Mouse (Mus musculus): ENCODE measurements at regions not wholly inside any gene's neighbourhood (a gene's known extent, or its start where the extent isn't known, plus 50 kb on each side); places are given as distances from the start of the nearest gene placed in this dataset.

GRCm38 (mm10) chr1:137900621-137901071 is 274.9 kb downstream of the Ptprc start:
- H3K4me2 ChIP-seq (replicated peaks) = peak overlapping the region; percentile 63
- peaks cover 15% of the 10 kb centered on the region for H3K4me1 ChIP-seq
- ATAC-seq (ENCODE audit: low FRiP score, low read depth) = peak; percentile 27
- no peaks in the 10 kb centered on the region for H3K36me3 ChIP-seq
- WGBS = 3% methylated on average over 8 of the region's 8 CpGs
- H3K27ac ChIP-seq = peak overlapping the region; percentile 86
- H3K9me3 ChIP-seq = no peaks in the 10 kb centered on the region
- peak overlapping the region; percentile 66 for H3K4me3 ChIP-seq
- H3K9ac ChIP-seq = peak overlapping the region; percentile 69
- H3K27me3 ChIP-seq (replicated peaks) = no peaks in the 10 kb centered on the region

DNA sequence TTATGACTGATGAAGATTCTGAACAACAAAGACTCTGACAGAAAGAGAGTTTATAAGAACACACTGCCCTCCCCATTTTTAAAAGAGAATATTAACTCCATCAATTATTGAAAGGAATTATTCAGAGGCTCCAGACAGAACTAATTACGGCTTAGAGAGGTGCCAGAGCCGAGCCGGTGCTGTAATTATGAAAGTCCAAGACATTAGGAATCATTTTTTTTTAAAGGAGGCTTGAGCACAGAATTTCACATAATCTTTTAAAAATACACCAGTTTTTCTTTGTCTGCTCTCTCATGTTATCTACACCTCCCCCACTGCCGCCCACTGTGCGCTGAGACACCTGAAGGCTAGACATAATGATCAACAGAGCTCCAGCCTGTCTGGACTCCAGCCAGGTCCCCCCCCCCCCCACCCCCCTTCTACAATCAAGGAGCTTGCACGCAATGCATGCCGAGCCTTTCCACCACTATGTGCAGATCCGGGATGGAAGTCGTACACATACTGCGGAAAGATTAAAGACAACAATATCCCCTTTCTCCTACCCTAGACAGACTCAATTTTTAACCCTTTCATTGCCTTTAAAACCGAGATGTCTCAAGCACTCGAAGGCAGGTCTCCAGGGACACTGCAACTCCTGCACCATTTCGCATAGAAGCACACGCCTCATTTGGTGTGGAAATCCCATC is 275.4 kb downstream of the Ptprc start:
- Histone ChIP-seq H3K4me3 (peak overlapping the region; percentile 66), H3K4me2 (replicated peaks) (peak overlapping the region; percentile 63), H3K9ac (peak overlapping the region; percentile 69), H3K27ac (peak overlapping the region; percentile 86), H3K4me1 (peaks cover 11% of the 10 kb centered on the region; the same call in 1 of the 2 replicates), H3K36me3 (no peaks in the 10 kb centered on the region), H3K27me3 (replicated peaks) (no peaks in the 10 kb centered on the region), H3K9me3 (no peaks in the 10 kb centered on the region)
- ATAC-seq (ENCODE audit: low FRiP score, low read depth) = peak; percentile 73
- WGBS = 2% methylated on average over 14 of the region's 14 CpGs

DNA sequence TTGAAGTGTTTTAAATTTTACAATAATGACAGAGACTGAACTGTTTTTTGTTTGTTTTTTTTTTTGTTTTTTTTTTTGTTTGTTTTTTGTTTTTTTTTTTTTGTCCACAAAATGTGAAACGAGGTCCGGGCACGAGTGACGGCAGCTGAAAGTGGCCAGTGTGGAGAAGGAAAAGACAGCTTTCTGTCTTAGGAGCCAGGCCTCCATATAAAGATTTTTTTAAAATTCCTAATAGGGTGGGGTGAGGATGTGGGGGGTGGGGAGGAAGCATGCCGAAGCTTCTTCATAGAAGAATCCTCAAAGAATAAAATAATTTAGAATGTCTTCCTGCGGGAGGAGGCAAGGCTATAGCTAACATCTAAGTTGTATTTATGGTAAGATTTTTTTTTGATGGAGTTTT is 276.2 kb downstream of the Ptprc start:
- ATAC-seq (ENCODE audit: low FRiP score, low read depth) = no peak
- 4% methylated on average over 6 of the region's 6 CpGs for WGBS

DNA sequence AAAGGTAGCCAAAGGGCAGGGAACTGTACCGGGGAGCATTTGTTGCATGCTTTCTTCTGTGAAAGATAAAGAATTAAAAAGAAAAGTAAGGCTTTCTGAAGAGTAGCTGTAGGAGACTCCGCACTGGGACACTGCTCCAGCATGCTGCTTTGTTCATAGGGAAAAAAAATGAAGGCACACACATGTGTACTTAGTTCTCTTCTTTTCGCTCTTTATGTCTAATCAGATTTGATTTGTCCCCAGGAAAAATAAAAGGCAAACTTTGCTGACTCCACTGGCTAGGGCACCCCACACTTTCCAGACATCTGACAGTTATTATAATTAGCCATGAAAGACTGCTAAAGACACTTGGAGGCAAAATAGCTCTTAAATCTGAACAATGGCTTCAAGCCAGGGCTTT is 276.6 kb downstream of the Ptprc start:
- peak overlapping the region; percentile 69 for H3K9ac ChIP-seq

More for the DNA sequence above, 276.2 kb downstream of the Ptprc start:
- H3K4me3 ChIP-seq = peak overlapping the region; percentile 66
- H3K27ac ChIP-seq = peak overlapping the region; percentile 69
- no peaks in the 10 kb centered on the region for H3K27me3 ChIP-seq (replicated peaks)
- peak overlapping the region; percentile 63 for H3K4me2 ChIP-seq (replicated peaks)
- H3K4me1 ChIP-seq = peaks cover 11% of the 10 kb centered on the region; the same call in 1 of the 2 replicates
- no peaks in the 10 kb centered on the region for H3K36me3 ChIP-seq
- H3K9me3 ChIP-seq = no peaks in the 10 kb centered on the region
- H3K9ac ChIP-seq = peak overlapping the region; percentile 69

DNA sequence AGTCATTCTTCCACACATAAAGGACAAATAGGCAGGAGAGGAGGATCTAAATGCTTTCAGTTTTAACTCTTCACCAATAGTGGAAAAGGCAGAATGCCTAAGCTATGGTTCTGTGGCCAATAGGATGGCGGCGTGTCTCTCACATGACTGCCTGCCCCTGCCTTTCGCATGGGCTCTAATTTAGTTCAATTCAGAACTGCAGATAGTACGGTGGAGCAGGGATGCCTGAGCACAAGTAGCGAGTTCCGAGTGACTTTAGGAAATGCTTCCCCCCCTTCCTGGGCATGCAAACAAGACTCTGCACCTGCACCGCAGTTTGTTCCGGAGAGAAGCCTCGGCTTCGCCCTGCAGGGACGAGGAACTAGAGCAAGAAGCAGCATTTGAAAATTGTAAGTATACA is 277.1 kb downstream of the Ptprc start:
- ATAC-seq (ENCODE audit: low FRiP score, low read depth) = peak; percentile 95
- H3K36me3 ChIP-seq = no peaks in the 10 kb centered on the region
- peak overlapping the region; percentile 66 for H3K4me3 ChIP-seq
- H3K9me3 ChIP-seq = no peaks in the 10 kb centered on the region
- H3K9ac ChIP-seq = peak overlapping the region; percentile 69
- peaks cover 11% of the 10 kb centered on the region; the same call in 1 of the 2 replicates for H3K4me1 ChIP-seq
- peak overlapping the region; percentile 69 for H3K27ac ChIP-seq
- under 1% methylated on average over 11 of the region's 11 CpGs for WGBS
- peak overlapping the region; percentile 63 for H3K4me2 ChIP-seq (replicated peaks)
- H3K27me3 ChIP-seq (replicated peaks) = no peaks in the 10 kb centered on the region

More for the DNA sequence above, 276.6 kb downstream of the Ptprc start:
- H3K9me3 ChIP-seq = no peaks in the 10 kb centered on the region
- H3K4me2 ChIP-seq (replicated peaks) = peak overlapping the region; percentile 63
- H3K27me3 ChIP-seq (replicated peaks) = no peaks in the 10 kb centered on the region
- H3K4me3 ChIP-seq = peak overlapping the region; percentile 66
- ATAC-seq (ENCODE audit: low FRiP score, low read depth) = peak; percentile 39; the same call in 1 of the 2 replicates
- WGBS = 0% methylated on average over 3 of the region's 3 CpGs
- H3K4me1 ChIP-seq = peaks cover 11% of the 10 kb centered on the region; the same call in 1 of the 2 replicates
- H3K27ac ChIP-seq = peak overlapping the region; percentile 69
- no peaks in the 10 kb centered on the region for H3K36me3 ChIP-seq

DNA sequence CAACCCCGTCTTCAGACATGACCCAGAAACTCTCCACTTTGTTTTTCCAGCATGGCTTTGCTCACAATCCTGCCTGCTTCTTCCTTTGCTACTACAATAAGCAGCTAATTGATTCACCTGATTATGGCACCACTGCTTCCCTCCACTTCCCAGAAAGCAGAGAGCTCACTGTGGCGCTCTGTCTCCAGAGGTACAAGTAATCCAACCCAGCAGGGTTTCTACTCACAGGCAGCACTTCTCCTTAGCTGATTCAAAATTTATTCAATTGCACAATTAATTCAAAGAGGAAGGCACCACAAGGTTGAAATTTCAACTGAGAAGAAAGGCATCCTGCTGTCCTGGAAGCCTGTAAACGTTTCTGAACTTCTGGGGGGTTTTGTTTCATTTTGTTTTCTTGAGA is 293.9 kb downstream of the Ptprc start:
- Histone ChIP-seq H3K27me3 (replicated peaks) (no peaks in the 10 kb centered on the region), H3K4me1 (no peaks in the 10 kb centered on the region; the same call in 1 of the 2 replicates), H3K4me3 (no peak overlapping the region), H3K27ac (no peak overlapping the region), H3K4me2 (replicated peaks) (no peak overlapping the region), H3K9me3 (no peaks in the 10 kb centered on the region), H3K9ac (no peak overlapping the region), H3K36me3 (no peaks in the 10 kb centered on the region)
- 25% methylated on average over 3 of the region's 3 CpGs for WGBS
- no peak for ATAC-seq (ENCODE audit: low FRiP score, low read depth)

- no peak overlapping the region for H3K27ac ChIP-seq
- H3K4me1 ChIP-seq = no peaks in the 10 kb centered on the region
- H3K4me3 ChIP-seq = no peak overlapping the region
- no peaks in the 10 kb centered on the region for H3K9me3 ChIP-seq
- WGBS = 69% methylated on average over 2 of the region's 2 CpGs
- no peak for ATAC-seq (ENCODE audit: low FRiP score, low read depth)
- no peaks in the 10 kb centered on the region for H3K36me3 ChIP-seq
- H3K4me2 ChIP-seq (replicated peaks) = no peak overlapping the region
- H3K27me3 ChIP-seq (replicated peaks) = no peaks in the 10 kb centered on the region
- H3K9ac ChIP-seq = no peak overlapping the region
These were observed 301.1 kb downstream of the Ptprc start for GRCm38 (mm10) chr1:137874361-137874760.

DNA sequence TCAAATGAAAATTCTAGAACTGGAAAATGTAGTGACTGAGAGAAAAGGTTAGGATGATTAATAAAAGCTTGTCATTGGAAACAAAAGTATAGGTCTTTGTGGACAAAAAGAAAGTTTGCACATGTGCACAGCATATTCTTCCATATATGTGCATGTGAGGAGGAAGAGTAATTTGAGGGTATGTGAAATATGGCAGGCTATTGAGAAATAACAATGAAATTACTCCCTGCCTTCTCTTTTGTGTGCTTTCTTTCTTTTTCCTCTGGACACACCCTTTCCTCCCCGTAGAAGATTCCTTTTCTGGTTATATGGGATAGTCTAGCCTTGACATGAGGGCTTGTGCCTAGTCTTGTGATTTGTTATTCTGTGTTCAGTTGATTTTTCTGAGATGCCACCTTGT is 301.9 kb downstream of the Ptprc start:
- H3K27me3 ChIP-seq (replicated peaks) = no peaks in the 10 kb centered on the region
- 31% methylated on average over 1 of the region's 1 CpGs for WGBS

GRCm38 (mm10) chr1:137865030-137865429 is 310.5 kb downstream of the Ptprc start:
- H3K4me3 ChIP-seq = no peak overlapping the region
- H3K27ac ChIP-seq = no peak overlapping the region
- no peak overlapping the region for H3K4me2 ChIP-seq (replicated peaks)
- H3K4me1 ChIP-seq = no peaks in the 10 kb centered on the region
- WGBS = 81% methylated on average over 1 of the region's 1 CpGs
- ATAC-seq (ENCODE audit: low FRiP score, low read depth) = no peak
- H3K36me3 ChIP-seq = no peaks in the 10 kb centered on the region
- H3K9me3 ChIP-seq = no peaks in the 10 kb centered on the region
- H3K9ac ChIP-seq = no peak overlapping the region
- no peaks in the 10 kb centered on the region for H3K27me3 ChIP-seq (replicated peaks)

More for the DNA sequence above, 301.9 kb downstream of the Ptprc start:
- H3K27ac ChIP-seq = no peak overlapping the region
- no peak overlapping the region for H3K9ac ChIP-seq
- H3K9me3 ChIP-seq = no peaks in the 10 kb centered on the region
- ATAC-seq (ENCODE audit: low FRiP score, low read depth) = no peak
- no peak overlapping the region for H3K4me2 ChIP-seq (replicated peaks)
- H3K4me3 ChIP-seq = no peak overlapping the region
- H3K4me1 ChIP-seq = no peaks in the 10 kb centered on the region
- no peaks in the 10 kb centered on the region for H3K36me3 ChIP-seq

- Histone ChIP-seq H3K4me2 (replicated peaks) (no peak overlapping the region), H3K9me3 (no peaks in the 10 kb centered on the region), H3K27ac (no peak overlapping the region), H3K9ac (no peak overlapping the region), H3K36me3 (no peaks in the 10 kb centered on the region), H3K4me3 (no peak overlapping the region), H3K27me3 (replicated peaks) (no peaks in the 10 kb centered on the region), H3K4me1 (no peaks in the 10 kb centered on the region)
- ATAC-seq (ENCODE audit: low FRiP score, low read depth) = no peak
- WGBS = 90% methylated on average over 7 of the region's 7 CpGs
These were observed 312.0 kb downstream of the Ptprc start for GRCm38 (mm10) chr1:137863506-137863905.

DNA sequence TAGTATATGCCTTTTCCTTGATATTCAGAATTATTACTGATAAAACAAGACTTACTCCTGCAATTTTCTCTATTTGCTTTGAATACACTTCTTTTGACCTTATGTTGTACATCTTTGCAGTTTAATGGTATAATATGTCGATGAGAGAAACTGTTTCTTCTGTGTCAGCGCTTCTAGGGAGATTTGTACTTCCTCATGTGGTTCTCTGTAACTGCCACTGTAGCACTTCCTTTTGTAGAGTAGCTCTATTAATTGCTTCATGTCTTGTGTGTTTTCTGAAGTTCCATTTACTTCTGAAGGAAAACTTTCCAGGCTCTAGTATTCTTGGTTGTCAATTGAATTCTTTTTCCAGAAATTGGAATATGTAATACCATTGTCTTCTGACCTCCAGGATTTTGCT is 323.2 kb downstream of the Ptprc start:
- H3K9me3 ChIP-seq = no peaks in the 10 kb centered on the region
- no peak overlapping the region for H3K4me3 ChIP-seq
- no peak for ATAC-seq (ENCODE audit: low FRiP score, low read depth)
- 90% methylated on average over 2 of the region's 2 CpGs for WGBS
- no peaks in the 10 kb centered on the region for H3K27me3 ChIP-seq (replicated peaks)
- H3K4me2 ChIP-seq (replicated peaks) = no peak overlapping the region
- H3K4me1 ChIP-seq = no peaks in the 10 kb centered on the region
- no peak overlapping the region for H3K27ac ChIP-seq
- H3K9ac ChIP-seq = no peak overlapping the region
- no peaks in the 10 kb centered on the region for H3K36me3 ChIP-seq

DNA sequence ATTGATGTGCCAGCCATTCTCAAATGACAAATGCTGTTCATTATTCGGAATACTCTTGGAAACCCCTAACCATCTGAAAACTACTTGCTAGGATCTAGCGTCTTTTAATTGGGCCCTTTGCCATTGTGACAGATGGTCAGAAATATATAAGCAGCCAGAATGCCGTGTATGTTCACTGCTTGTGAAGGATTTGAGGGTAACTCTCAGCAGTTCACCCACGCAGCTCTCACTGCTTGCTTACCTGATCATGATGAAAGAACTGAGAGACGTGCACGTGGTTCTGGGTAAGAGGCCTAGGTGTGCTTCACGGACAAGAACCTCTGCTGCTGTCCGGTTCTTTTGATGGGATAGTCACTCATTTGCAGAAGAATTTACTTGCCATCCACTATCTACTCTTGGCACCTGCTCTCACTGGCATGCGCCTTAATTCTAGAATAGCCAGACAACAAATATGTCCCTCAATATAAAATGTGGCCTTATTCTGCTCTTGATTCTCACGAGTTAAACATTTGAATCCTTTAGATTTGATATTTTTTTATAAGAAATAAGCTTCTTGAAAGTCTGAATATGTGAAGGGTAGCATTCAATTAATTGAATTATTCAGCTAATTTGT is 328.1 kb downstream of the Ptprc start:
- H3K4me1 ChIP-seq = no peaks in the 10 kb centered on the region
- ATAC-seq (ENCODE audit: low FRiP score, low read depth) = no peak
- H3K9ac ChIP-seq = no peak overlapping the region
- no peak overlapping the region for H3K4me2 ChIP-seq (replicated peaks)
- H3K27ac ChIP-seq = no peak overlapping the region
- H3K4me3 ChIP-seq = no peak overlapping the region
- H3K9me3 ChIP-seq = no peaks in the 10 kb centered on the region
- no peaks in the 10 kb centered on the region for H3K27me3 ChIP-seq (replicated peaks)
- H3K36me3 ChIP-seq = no peaks in the 10 kb centered on the region
- 85% methylated on average over 10 of the region's 10 CpGs for WGBS

All from neural tube, embryonic 12.5 days (tissue).